In the genomic region with DNA sequence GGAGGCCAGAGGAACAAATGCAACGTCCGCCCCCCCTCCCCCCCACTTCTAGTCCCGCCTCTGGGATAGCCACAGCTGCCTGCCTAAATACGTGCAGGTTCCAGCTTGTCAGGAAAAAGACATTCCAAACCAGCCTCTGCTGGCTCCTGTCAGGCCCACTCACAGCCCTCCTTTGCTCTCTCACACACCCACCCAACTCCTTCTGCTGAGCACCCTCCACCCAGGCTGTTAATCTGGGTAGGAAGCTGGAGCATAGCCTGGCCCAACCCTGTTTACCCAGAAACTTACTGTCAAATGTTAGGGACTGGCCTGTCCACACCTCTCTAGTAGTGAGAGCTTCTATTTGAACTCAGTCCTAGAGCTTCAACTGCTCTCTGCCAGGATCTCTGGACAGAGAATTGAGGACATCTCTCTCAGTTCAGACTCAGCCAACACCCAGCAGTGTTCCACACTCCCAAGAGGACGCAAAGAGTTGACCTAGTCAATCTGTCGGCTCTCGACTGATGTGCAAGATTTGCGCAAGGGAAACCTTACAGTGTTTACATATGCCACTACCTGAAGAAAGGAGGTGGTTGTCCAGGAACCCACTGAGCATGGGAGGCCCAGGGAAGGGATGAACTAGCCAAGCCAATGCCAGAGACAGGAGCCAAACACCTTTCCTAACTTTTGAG, we compare ENCODE assay signal across 16 mouse cellular contexts. TPM values are rescaled to one million over a fixed set of nuclear protein-coding genes. Genes with fewer than 3 reads are reported as not detected.
DNase-seq lines count a peak whose midpoint lies in the region; ATAC-seq and TF ChIP-seq lines count a peak whose summit lies in the region.
"Had no signal": no experiment of that assay in that cellular context is flagged by ENCODE, and none has a peak within 500 bp of the region (broad histone marks: within the 10 kb centered on the region; RNA-seq: fewer than 3 reads in every experiment).

No protein-coding gene starts in this region.

- no peak for DNase-seq in heart, adult 9 months (ENCODE audit: low spot score in 2 of 2)
- peak; percentile 49 for DNase-seq in ZHBTc4 (ENCODE audit: low read depth, low spot score)
- DNase-seq in liver, postnatal 0 days = no peak
- DNase-seq in midbrain, embryonic 10.5 days (ENCODE audit: low spot score) = no peak
- DNase-seq in spleen, postnatal 4 days (ENCODE audit: low spot score in 2 of 2) = no peak
- DNase-seq: cerebellum, adult 8-10 months; gastrocnemius, postnatal 25 days; kidney, postnatal 14 days; layer of hippocampus, postnatal 36 days; thymus, postnatal 36 days had no signal

- no peak overlapping the region for H3K4me3 ChIP-seq in heart, embryonic 16.5 days (ENCODE audit: low read length)
- no peak overlapping the region for H3K4me3 ChIP-seq in embryonic facial prominence, embryonic 13.5 days
- no peak overlapping the region for H3K4me3 ChIP-seq in liver, postnatal 0 days (ENCODE audit: low read depth, low read length)
- H3K4me3 ChIP-seq in midbrain, embryonic 10.5 days = no peak overlapping the region
- H3K4me3 ChIP-seq: limb, embryonic 13.5 days; midbrain, embryonic 12.5 days had no signal

- no peak for TF ChIP-seq EP300 in liver, postnatal 0 days (IDR thresholded peaks at IDR 0.05; ENCODE audit: low read depth)

- no peaks in the 10 kb centered on the region for H3K27me3 ChIP-seq in heart, embryonic 16.5 days (ENCODE audit: control insufficient read depth, insufficient read depth, low read length)
- H3K27me3 ChIP-seq in embryonic facial prominence, embryonic 13.5 days = no peaks in the 10 kb centered on the region; the same call in 1 of the 2 replicates
- no peaks in the 10 kb centered on the region for H3K27me3 ChIP-seq in liver, postnatal 0 days (ENCODE audit: insufficient read depth, low read length)
- peaks cover 69% of the 10 kb centered on the region for H3K27me3 ChIP-seq in midbrain, embryonic 10.5 days (ENCODE audit: low read depth, poor library complexity, severe bottlenecking)

- no peaks in the 10 kb centered on the region for H3K9me3 ChIP-seq in heart, embryonic 16.5 days (replicated peaks; ENCODE audit: control insufficient read depth, low read length)
- no peaks in the 10 kb centered on the region for H3K9me3 ChIP-seq in embryonic facial prominence, embryonic 13.5 days
- H3K9me3 ChIP-seq in liver, postnatal 0 days (ENCODE audit: low read length) = no peaks in the 10 kb centered on the region
- no peaks in the 10 kb centered on the region for H3K9me3 ChIP-seq in midbrain, embryonic 10.5 days (replicated peaks)
- H3K9me3 ChIP-seq: limb, embryonic 13.5 days; midbrain, embryonic 12.5 days had no signal

- 41% methylated on average over 8 of the region's 8 CpGs for WGBS in heart, embryonic 16.5 days
- 43% methylated on average over 8 of the region's 8 CpGs for WGBS in embryonic facial prominence, embryonic 13.5 days
- 71% methylated on average over 8 of the region's 8 CpGs for WGBS in liver, postnatal 0 days (ENCODE audit: insufficient replicate concordance)
- 58% methylated on average over 8 of the region's 8 CpGs for WGBS in midbrain, embryonic 10.5 days

- peak overlapping the region; percentile 94 for H3K27ac ChIP-seq in heart, embryonic 16.5 days (ENCODE audit: low read length)
- H3K27ac ChIP-seq in embryonic facial prominence, embryonic 13.5 days = 0 out of 2 replicates have a peak overlapping the region, but pooled peaks have one; percentile 33
- H3K27ac ChIP-seq in liver, postnatal 0 days (ENCODE audit: low read depth) = 0 out of 2 replicates have a peak overlapping the region, but pooled peaks have one; percentile 36
- no peak overlapping the region for H3K27ac ChIP-seq in midbrain, embryonic 10.5 days (replicated peaks)
- H3K27ac ChIP-seq: hindbrain, postnatal 0 days; limb, embryonic 13.5 days; midbrain, embryonic 12.5 days had no signal

- H3K9ac ChIP-seq in heart, embryonic 16.5 days (ENCODE audit: low read length) = peak overlapping the region; percentile 61
- no peak overlapping the region; the same call in 1 of the 2 replicates for H3K9ac ChIP-seq in embryonic facial prominence, embryonic 13.5 days
- H3K9ac ChIP-seq in liver, postnatal 0 days (replicated peaks) = no peak overlapping the region
- H3K9ac ChIP-seq: limb, embryonic 13.5 days; midbrain, embryonic 12.5 days had no signal

- ATAC-seq in heart, embryonic 16.5 days (replicated peaks; ENCODE audit: extremely low read depth, insufficient read depth, low FRiP score) = peak; percentile 26; the same call in 1 of the 2 replicates
- no peak for ATAC-seq in embryonic facial prominence, embryonic 13.5 days (ENCODE audit: insufficient number of reproducible peaks, insufficient read depth, low FRiP score, low TSS enrichment, low read depth)
- ATAC-seq in liver, postnatal 0 days = no peak; the same call in 1 of the 2 replicates
- ATAC-seq: forebrain, embryonic 16.5 days; hindbrain, postnatal 0 days had no signal

- TF ChIP-seq CTCF in liver, postnatal 0 days (IDR thresholded peaks at IDR 0.05; ENCODE audit: low read depth) = no peak

- peaks cover 94% of the 10 kb centered on the region for H3K4me1 ChIP-seq in heart, embryonic 16.5 days (ENCODE audit: control insufficient read depth, insufficient read depth, low read length)
- H3K4me1 ChIP-seq in embryonic facial prominence, embryonic 13.5 days = peaks cover 92% of the 10 kb centered on the region
- H3K4me1 ChIP-seq in liver, postnatal 0 days (ENCODE audit: insufficient read depth) = peaks cover 66% of the 10 kb centered on the region
- peaks cover 86% of the 10 kb centered on the region for H3K4me1 ChIP-seq in midbrain, embryonic 10.5 days

- H3K4me2 ChIP-seq in heart, embryonic 16.5 days (ENCODE audit: low read depth, low read length) = peak overlapping the region; percentile 6; the same call in 1 of the 2 replicates
- 0 out of 2 replicates have a peak overlapping the region, but pooled peaks have one; percentile 7 for H3K4me2 ChIP-seq in embryonic facial prominence, embryonic 13.5 days
- H3K4me2 ChIP-seq in liver, postnatal 0 days (ENCODE audit: low read depth, low read length) = no peak overlapping the region
- H3K4me2 ChIP-seq: limb, embryonic 13.5 days; midbrain, embryonic 12.5 days had no signal

- no peaks in the 10 kb centered on the region for H3K36me3 ChIP-seq in heart, embryonic 16.5 days (ENCODE audit: control insufficient read depth, insufficient read depth)
- no peaks in the 10 kb centered on the region for H3K36me3 ChIP-seq in embryonic facial prominence, embryonic 13.5 days
- H3K36me3 ChIP-seq in liver, postnatal 0 days (replicated peaks; ENCODE audit: insufficient read depth, low read length) = no peaks in the 10 kb centered on the region
- H3K36me3 ChIP-seq in midbrain, embryonic 10.5 days = no peaks in the 10 kb centered on the region
- H3K36me3 ChIP-seq: limb, embryonic 13.5 days; midbrain, embryonic 12.5 days had no signal

RNA-seq across cellular contexts. Expression of a gene that starts 36.6 kb away (rescaled TPM):
- 7.6 and 9.2 TPM in 2 replicates for polyA plus RNA-seq in heart, embryonic 16.5 days (2015; fragmentation: Nextera tagmentation; extraction: Ambion mirVana)
- polyA plus RNA-seq in embryonic facial prominence, embryonic 13.5 days (2015; fragmentation: Nextera tagmentation; extraction: Ambion mirVana) = 3.8 and 4.2 TPM in 2 replicates
- polyA plus RNA-seq in liver, postnatal 0 days (2015; fragmentation: Nextera tagmentation; extraction: Ambion mirVana) = 2.5 and 3.2 TPM in 2 replicates
- polyA plus RNA-seq in midbrain, embryonic 10.5 days (2016; fragmentation: Nextera tagmentation; extraction: Ambion mirVana) = 1.2 and 2.5 TPM in 2 replicates
